Mouse (Mus musculus) liver, embryonic 16.5 days (tissue): ENCODE data around the gene Tox4. TPM values are rescaled to one million over a fixed set of nuclear protein-coding genes. Genes with fewer than 3 reads are reported as not detected.
"Not testable (repeated sequence)": the region's sequence is repeated elsewhere in the genome, so short reads cannot be mapped to it uniquely, and the experiment has no call there.

Source experiments
- ATAC-seq: fragments of 200-750 bp; cut with Nextera tagmentation; 2 replicates; pipeline ENCODE4 v1.8.0; 2017; ENCODE audit warnings: low read depth, mild to moderate bottlenecking, moderate number of reproducible peaks, moderate library complexity
- H3K27ac ChIP-seq: fragments of 300-500 bp; sonication (generic); 2 replicates; pipeline ENCODE4 v1.5.1; 2014; ENCODE audit warnings: mild to moderate bottlenecking, low read length
- H3K27me3 ChIP-seq: fragments of 300-500 bp; sonication (generic); 2 replicates; pipeline ENCODE4 v1.6.1; 2014; ENCODE audit warnings: low read depth, low read length, mixed read lengths; ENCODE audit not compliant: control insufficient read depth, insufficient read depth
- H3K36me3 ChIP-seq: fragments of 300-500 bp; sonication (generic); 2 replicates; pipeline ENCODE4 v1.6.1; 2014; ENCODE audit warnings: mild to moderate bottlenecking; ENCODE audit not compliant: control insufficient read depth, insufficient read depth
- H3K4me1 ChIP-seq: fragments of 300-500 bp; sonication (generic); 2 replicates; pipeline ENCODE4 v1.6.1; 2014; ENCODE audit warnings: low read depth, low read length, mixed read lengths; ENCODE audit not compliant: control insufficient read depth
- H3K4me2 ChIP-seq: fragments of 300-500 bp; sonication (generic); 2 replicates; pipeline ENCODE4 v1.6.1; 2014; ENCODE audit warnings: low read depth, low read length, mixed read lengths
- H3K4me3 ChIP-seq: fragments of 300-500 bp; sonication (generic); 2 replicates; pipeline ENCODE4 v1.5.1; 2014; ENCODE audit warnings: low read depth, mild to moderate bottlenecking, low read length
- H3K9ac ChIP-seq: fragments of 300-500 bp; sonication (generic); 2 replicates; pipeline ENCODE4 v1.6.1; 2014; ENCODE audit warnings: low read depth, low read length
- H3K9me3 ChIP-seq: fragments of 300-500 bp; sonication (generic); replicated peaks from 2 replicates; pipeline ENCODE4 v1.6.1; 2016; ENCODE audit warnings: low read length; ENCODE audit not compliant: control insufficient read depth
- WGBS: fragments of 180-500 bp; shearing (Covaris S2); extraction: QIAGEN DNeasy Blood & Tissue Kit; methylation state at CpG from one replicate; pipeline ENCODE4 v1.1.7; 2014; ENCODE audit not compliant: insufficient replicate concordance; 5-methylcytosine and 5-hydroxymethylcytosine counted together
- polyA plus RNA-seq: library from polyadenylated mRNA; unstranded; fragments of >200 nt; fragmentation: Nextera tagmentation; extraction: Ambion mirVana; gene quantifications from 2 replicates; pipeline ENCODE4 v1.2.1, GENCODE M21; 2015

Tox4 gene
- polyA plus RNA-seq, 1 experiment from 2014 or later = 16.8 TPM

- under 1% methylated on average over 46 of the region's 46 CpGs for WGBS
- Histone ChIP-seq H3K27me3 (no peaks in the 10 kb centered on the region), H3K9me3 (no peaks in the 10 kb centered on the region), H3K36me3 (peaks cover 5% of the 10 kb centered on the region; the same call in 1 of the 2 replicates), H3K27ac (peak within 1 kb of the TSS; percentile 89), H3K4me2 (peak within 1 kb of the TSS; percentile 86), H3K4me1 (peaks cover 22% of the 10 kb centered on the region), H3K9ac (peak within 1 kb of the TSS; percentile 69), H3K4me3 (peak within 1 kb of the TSS; percentile 70)
- peak; percentile 92 for ATAC-seq
Observed at GRCm38 (mm10) chr14:52304644-52305271, 25.8 kb downstream of the Tox4 start, which contains the start of gene Mettl3. Mettl3 (minus strand) TSS chr14:52305128.

DNA sequence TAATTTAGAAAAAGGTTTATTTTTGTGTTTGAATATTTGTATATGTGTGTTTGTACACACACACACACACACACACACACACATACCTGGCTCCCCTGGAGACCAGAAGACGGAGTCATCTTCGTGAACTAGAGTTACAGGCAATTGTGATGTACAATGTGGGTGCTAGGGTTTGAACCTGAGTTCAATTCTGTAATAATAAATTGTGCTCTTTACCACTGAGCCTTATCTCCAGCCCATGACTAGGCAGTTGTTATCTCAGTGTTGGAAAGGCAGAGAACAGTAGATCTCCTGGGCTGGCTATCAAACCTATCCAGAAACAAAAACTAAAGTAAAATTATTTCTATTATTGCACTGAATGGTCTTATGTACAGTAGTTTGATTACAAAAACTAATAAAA is 27.2 kb downstream of the Tox4 start:
- peak overlapping the region; percentile 74 for H3K27ac ChIP-seq
- ATAC-seq = peak; percentile 37
- peak overlapping the region; percentile 49 for H3K4me2 ChIP-seq
- H3K36me3 ChIP-seq = no peaks in the 10 kb centered on the region
- H3K4me3 ChIP-seq = no peak overlapping the region
- H3K27me3 ChIP-seq = no peaks in the 10 kb centered on the region
- H3K9ac ChIP-seq = no peak overlapping the region
- no peaks in the 10 kb centered on the region for H3K9me3 ChIP-seq
- WGBS = 61% methylated on average over 2 of the region's 2 CpGs
- H3K4me1 ChIP-seq = peaks cover 22% of the 10 kb centered on the region

DNA sequence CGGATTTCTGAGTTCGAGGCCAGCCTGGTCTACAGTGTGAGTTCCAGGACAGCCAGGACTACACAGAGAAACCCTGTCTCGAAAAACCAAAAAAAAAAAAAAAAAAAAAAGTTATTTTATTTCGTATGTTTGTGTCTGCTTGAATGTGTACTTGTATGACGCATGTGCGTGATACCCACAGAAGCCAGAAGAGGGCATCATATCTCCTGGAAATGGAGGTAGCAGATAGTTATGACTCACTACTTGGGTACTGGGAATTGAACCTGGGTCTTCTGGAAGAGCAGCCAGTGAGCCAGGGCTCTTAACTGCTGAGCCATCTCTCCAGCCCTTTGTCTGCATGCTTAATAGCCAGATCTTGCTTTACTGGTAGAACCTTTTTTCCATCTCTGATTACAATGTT is 31.4 kb downstream of the Tox4 start:
- not testable (repeated sequence) for H3K27ac ChIP-seq, H3K4me2 ChIP-seq, H3K4me3 ChIP-seq, H3K9me3 ChIP-seq, H3K9ac ChIP-seq, ATAC-seq, H3K36me3 ChIP-seq
- Histone ChIP-seq H3K4me1 (peaks cover 19% of the 10 kb centered on the region), H3K27me3 (peaks cover 17% of the 10 kb centered on the region)
- WGBS = 80% methylated on average over 5 of the region's 6 CpGs

DNA sequence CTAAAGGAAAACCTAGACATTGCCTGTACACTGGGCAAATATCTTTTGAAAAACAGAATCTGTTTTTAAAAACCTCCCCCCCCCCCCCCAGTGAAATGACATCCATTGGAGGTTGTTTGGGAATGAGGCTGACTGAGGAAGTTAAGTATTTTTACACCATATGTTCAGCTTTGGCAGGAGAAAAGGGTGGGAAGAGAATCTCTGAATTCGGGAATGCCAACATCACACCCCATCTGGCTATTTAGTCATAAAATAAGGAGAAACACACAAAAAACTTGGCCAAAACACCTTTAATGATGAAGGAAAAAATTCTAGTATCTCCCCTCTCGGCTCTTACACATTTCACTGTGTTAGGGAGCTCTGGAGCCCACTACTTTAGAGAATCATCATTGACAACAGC is 32.0 kb downstream of the Tox4 start:
- ATAC-seq = no peak
- Histone ChIP-seq H3K4me3 (no peak overlapping the region), H3K27me3 (peaks cover 23% of the 10 kb centered on the region), H3K9ac (no peak overlapping the region), H3K4me1 (peaks cover 17% of the 10 kb centered on the region), H3K9me3 (no peaks in the 10 kb centered on the region), H3K36me3 (no peaks in the 10 kb centered on the region), H3K4me2 (no peak overlapping the region), H3K27ac (no peak overlapping the region)
- WGBS = 64% methylated on average over 2 of the region's 2 CpGs

GRCm38 (mm10) chr14:52313931-52314807 is 35.2 kb downstream of the Tox4 start:
- H3K9me3 ChIP-seq = no peaks in the 10 kb centered on the region
- H3K4me1 ChIP-seq = peaks cover 7% of the 10 kb centered on the region
- H3K36me3 ChIP-seq = no peaks in the 10 kb centered on the region
- H3K4me3 ChIP-seq = no peak overlapping the region
- H3K4me2 ChIP-seq = peak overlapping the region; percentile 24
- no peak overlapping the region for H3K27ac ChIP-seq
- no peak for ATAC-seq
- peaks cover 34% of the 10 kb centered on the region for H3K27me3 ChIP-seq
- WGBS = 60% methylated on average over 26 of the region's 26 CpGs
- no peak overlapping the region for H3K9ac ChIP-seq

DNA sequence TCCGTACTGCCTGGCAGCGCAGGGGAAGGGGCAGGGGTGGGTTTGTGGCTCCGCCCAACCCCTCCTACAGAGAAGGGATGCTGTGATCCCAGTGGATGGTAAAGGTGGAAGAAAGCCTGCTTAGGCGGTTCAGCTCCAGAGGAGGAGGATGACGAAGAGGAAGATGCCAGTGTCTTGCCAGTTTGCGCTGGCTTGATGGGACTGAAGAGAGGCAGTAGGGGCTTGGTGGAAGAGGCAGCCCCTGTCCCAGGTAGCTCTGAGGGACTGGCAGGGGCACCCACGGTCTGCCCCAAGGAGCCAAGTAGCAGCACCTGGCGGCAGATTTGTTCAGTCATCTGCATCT is 35.8 kb downstream of the Tox4 start:
- H3K27me3 ChIP-seq = peaks cover 34% of the 10 kb centered on the region
- H3K4me1 ChIP-seq = peaks cover 7% of the 10 kb centered on the region
- no peak overlapping the region for H3K4me3 ChIP-seq
- no peaks in the 10 kb centered on the region for H3K36me3 ChIP-seq
- ATAC-seq = no peak
- peak overlapping the region; percentile 24 for H3K4me2 ChIP-seq
- no peak overlapping the region for H3K27ac ChIP-seq
- H3K9me3 ChIP-seq = no peaks in the 10 kb centered on the region
- no peak overlapping the region for H3K9ac ChIP-seq
- WGBS = 49% methylated on average over 8 of the region's 8 CpGs

DNA sequence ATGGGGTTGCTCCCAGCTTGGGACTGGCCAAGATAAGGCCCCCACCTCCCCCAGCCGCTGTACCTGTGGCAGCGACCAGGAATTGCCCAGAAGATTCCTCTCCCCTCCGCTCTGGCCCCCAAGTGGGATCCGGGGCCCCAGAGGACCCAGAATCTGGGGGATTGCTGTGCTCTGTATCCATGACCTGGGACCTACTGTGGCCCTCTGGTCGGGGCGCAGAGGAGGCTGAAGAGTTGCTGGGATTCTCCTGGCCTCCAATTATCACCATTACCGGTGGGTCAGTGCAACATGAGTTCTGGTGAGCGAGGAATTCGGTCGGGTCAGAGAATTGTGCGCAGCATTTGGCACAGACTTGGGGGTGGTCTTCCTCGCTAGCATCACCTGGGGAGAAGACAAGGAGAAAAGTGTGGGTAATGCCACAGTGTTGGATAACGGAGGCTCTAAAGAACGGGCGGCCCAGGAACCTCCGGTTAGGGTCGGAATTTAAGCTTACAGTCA is 36.4 kb downstream of the Tox4 start:
- no peaks in the 10 kb centered on the region for H3K9me3 ChIP-seq
- H3K4me1 ChIP-seq = peaks cover 7% of the 10 kb centered on the region
- H3K9ac ChIP-seq = peak overlapping the region; percentile 15; the same call in 1 of the 2 replicates
- no peak for ATAC-seq
- H3K4me2 ChIP-seq = peak overlapping the region; percentile 59
- no peaks in the 10 kb centered on the region for H3K36me3 ChIP-seq
- H3K27me3 ChIP-seq = peaks cover 34% of the 10 kb centered on the region
- 12% methylated on average over 17 of the region's 17 CpGs for WGBS
- peak overlapping the region; percentile 55 for H3K4me3 ChIP-seq
- no peak overlapping the region for H3K27ac ChIP-seq

- Histone ChIP-seq H3K27ac (no peak overlapping the region), H3K9me3 (no peaks in the 10 kb centered on the region), H3K36me3 (no peaks in the 10 kb centered on the region), H3K4me2 (peak overlapping the region; percentile 59), H3K4me3 (peak overlapping the region; percentile 55), H3K9ac (peak overlapping the region; percentile 28; the same call in 1 of the 2 replicates), H3K4me1 (peaks cover 7% of the 10 kb centered on the region), H3K27me3 (peaks cover 34% of the 10 kb centered on the region)
- 1% methylated on average over 33 of the region's 41 CpGs for WGBS
- peak; percentile 72 for ATAC-seq
Observed at GRCm38 (mm10) chr14:52315792-52316440, 37.0 kb downstream of the Tox4 start.
